Mouse (Mus musculus) ES-E14 (cell line): ENCODE data around the gene Ccdc9. TPM values are rescaled to one million over a fixed set of nuclear protein-coding genes. Genes with fewer than 3 reads are reported as not detected.

Experiments
- DNase-seq: peaks from one replicate; pipeline ENCODE4 v3.0.0-alpha.2; 2013; ENCODE audit warnings: low read depth, low spot score
- H3K27ac ChIP-seq: 2 replicates; pipeline ENCODE4 v1.5.1; 2012; ENCODE audit warnings: low read depth, mild to moderate bottlenecking, low read length, moderate library complexity, mixed read lengths; ENCODE audit not compliant: poor library complexity, insufficient read depth, severe bottlenecking
- H3K36me3 ChIP-seq: 2 replicates; pipeline ENCODE4 v1.6.1; 2012; ENCODE audit warnings: mild to moderate bottlenecking, low read length, moderate library complexity, mixed read lengths; ENCODE audit not compliant: control insufficient read depth, poor library complexity, insufficient read depth, severe bottlenecking
- H3K4me1 ChIP-seq, 2 experiments: fragments of 150-350 bp in 1 of 2; sonication (generic) in 1 of 2; 2 replicates each; pipeline ENCODE4 v1.6.1; 2012; ENCODE audit warnings: low read length in 2 of 2, mild to moderate bottlenecking in 1 of 2, mixed read lengths in 1 of 2; ENCODE audit not compliant: control insufficient read depth in 2 of 2, insufficient read depth in 2 of 2, poor library complexity in 1 of 2
- H3K4me3 ChIP-seq, 2 experiments: fragments of 150-350 bp in 1 of 2; sonication (generic) in 1 of 2; 2 replicates each; pipeline ENCODE4 v1.5.1; 2012; ENCODE audit warnings: low read length in 2 of 2, low read depth in 1 of 2, mild to moderate bottlenecking in 1 of 2, mixed read lengths in 1 of 2; ENCODE audit not compliant: insufficient read depth in 1 of 2, poor library complexity in 1 of 2, severe bottlenecking in 1 of 2
- H3K9ac ChIP-seq: 2 replicates; pipeline ENCODE4 v1.6.1; 2012; ENCODE audit warnings: low read depth, mild to moderate bottlenecking, low read length, mixed read lengths; ENCODE audit not compliant: poor library complexity, insufficient read depth, severe bottlenecking
- H3K9me3 ChIP-seq: fragments of 150-350 bp; sonication (generic); 2 replicates; pipeline ENCODE4 v1.6.1; 2012; ENCODE audit warnings: low read depth, mild to moderate bottlenecking, low read length; ENCODE audit not compliant: control insufficient read depth, insufficient read depth
- CHD2 ChIP-seq: IDR thresholded peaks from 2 replicates; pipeline ENCODE4 v1.6.1; 2014; ENCODE audit warnings: mild to moderate bottlenecking, low read depth, low read length, inconsistent platforms
- HCFC1 ChIP-seq: IDR thresholded peaks from 2 replicates; pipeline ENCODE4 v1.6.1; 2012; ENCODE audit warnings: low read length, inconsistent platforms, borderline replicate concordance; ENCODE audit not compliant: insufficient read depth
- MAFK ChIP-seq: IDR thresholded peaks from 2 replicates; pipeline ENCODE4 v1.6.1; 2014; ENCODE audit warnings: mild to moderate bottlenecking, low read depth, low read length, inconsistent platforms; ENCODE audit not compliant: insufficient read depth
- ZC3H11A ChIP-seq: IDR thresholded peaks from 2 replicates; pipeline ENCODE4 v1.6.1; 2012; ENCODE audit warnings: low read depth, mild to moderate bottlenecking, inconsistent platforms, low read length, borderline replicate concordance
- ZNF384 ChIP-seq: IDR thresholded peaks from 2 replicates; pipeline ENCODE4 v1.6.1; 2012; ENCODE audit warnings: low read depth, low read length, inconsistent platforms
- in situ Hi-C, 2 experiments: fragments of 600-800 bp; cut with MboI; formaldehyde crosslinking; loops; one replicate each; pipeline ENCODE4 v1.15.1; 2025; ENCODE audit warnings: low sequenced_read_pairs in 2 of 2, inconsistent platforms in 1 of 2; ENCODE audit not compliant: unreplicated experiment in 2 of 2
- total RNA-seq: library from RNA; depleted of rRNA; stranded (reverse); fragments of 300-350 nt; gene quantifications from 2 replicates; pipeline ENCODE4 v1.2.3, GENCODE M21; 2012

Ccdc9 gene
- total RNA-seq, 1 experiment, result 53.9 TPM

DNA sequence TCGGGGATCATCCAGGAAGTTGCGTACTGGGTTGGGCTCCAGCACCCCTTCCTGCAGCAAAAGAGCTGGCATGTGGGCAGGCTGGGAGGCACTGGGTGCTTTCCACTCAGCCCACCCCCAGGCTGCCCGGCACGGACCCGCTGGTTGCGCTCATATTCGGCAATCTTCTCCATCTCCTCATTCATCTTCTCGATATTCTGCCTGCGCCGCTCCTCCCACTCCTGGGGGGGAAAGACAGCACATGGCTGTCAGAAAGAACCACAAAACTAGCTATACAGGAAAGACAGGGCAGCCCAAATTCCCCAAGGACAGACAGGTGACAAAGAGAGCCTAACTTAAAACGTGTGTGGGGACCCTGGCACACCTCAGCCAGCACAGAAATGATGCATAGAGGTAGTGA, 5.9 kb downstream of the Ccdc9 start:
- Histone ChIP-seq H3K36me3 (peaks cover 34% of the 10 kb centered on the region), H3K4me1 (peaks cover 0 to 6% of the 10 kb centered on the region in 2 experiments; a peak in 2 of 4 replicates), H3K9ac (0 out of 2 replicates have a peak overlapping the region, but pooled peaks have one; percentile 49), H3K4me3 (peak overlapping the region in 1 of 2 experiments; percentile 27; a peak in 1 of 4 replicates), H3K27ac (no peak overlapping the region), H3K9me3 (no peaks in the 10 kb centered on the region)
- TF ChIP-seq ZC3H11A, result no peak
- no peak for DNase-seq
- in situ Hi-C loops, result no loop called here

DNA sequence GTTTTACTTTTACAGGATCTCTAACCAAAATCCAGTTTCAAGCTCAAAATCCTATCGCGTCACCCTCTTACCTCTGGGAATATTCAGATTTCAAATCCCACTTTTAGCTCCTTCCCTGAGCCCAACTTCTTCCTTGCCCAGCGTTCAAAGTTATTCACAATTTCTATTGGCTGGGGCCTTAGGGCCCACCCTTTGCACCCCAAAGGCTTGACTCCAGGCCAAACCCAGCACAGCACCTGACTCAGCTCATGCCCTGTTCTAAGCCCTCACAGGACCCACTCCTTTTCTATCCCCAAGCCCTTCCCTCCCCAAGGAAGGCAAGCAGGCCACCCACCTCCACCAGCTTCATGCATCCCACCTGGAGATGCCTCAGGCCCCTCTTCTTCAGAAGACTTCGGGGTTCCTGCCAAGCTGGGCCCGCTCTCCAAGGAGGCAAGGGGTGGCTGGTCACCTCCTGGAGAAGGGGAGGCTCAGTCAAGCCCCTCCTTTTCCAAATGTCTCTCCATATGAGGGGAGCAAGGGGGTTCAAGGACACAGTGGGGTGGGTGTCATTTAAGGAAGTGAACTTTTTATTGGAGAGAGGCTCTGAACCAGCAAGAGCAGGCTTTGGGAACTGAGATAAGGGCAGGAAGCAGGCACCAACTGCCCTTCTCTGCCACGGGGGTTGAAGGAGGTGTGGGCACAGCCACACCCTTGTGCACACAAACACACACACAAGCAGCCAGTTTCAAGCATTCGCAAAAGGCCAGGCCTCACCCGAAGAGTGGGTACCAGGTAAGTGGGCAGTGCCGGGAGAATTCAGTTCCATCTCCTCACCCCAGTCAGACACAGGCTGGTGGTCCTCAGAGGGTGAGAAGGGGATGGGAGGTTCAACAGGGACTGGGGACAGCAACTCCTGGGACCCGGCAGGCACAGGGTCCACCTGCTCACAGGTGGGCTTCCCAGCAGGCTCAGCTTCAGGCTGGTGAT, 11.4 kb downstream of the Ccdc9 start:
- Histone ChIP-seq H3K4me3 (no peak overlapping the region; a peak in 1 of 4 replicates), H3K27ac (no peak overlapping the region), H3K36me3 (peaks cover 22% of the 10 kb centered on the region), H3K4me1 (peaks cover 0 to 4% of the 10 kb centered on the region in 2 experiments; a peak in 1 of 4 replicates), H3K9ac (0 out of 2 replicates have a peak overlapping the region, but pooled peaks have one; percentile 9), H3K9me3 (no peaks in the 10 kb centered on the region)
- no peak for DNase-seq
- in situ Hi-C loops, result loop anchor here in 1 of 2 experiments (25.0 kb wide), 1 partner anchor 313 kb away; the partner anchor contains the start of gene Ehd2
- no peak for TF ChIP-seq ZC3H11A
- TF ChIP-seq ZNF384, result no peak

DNA sequence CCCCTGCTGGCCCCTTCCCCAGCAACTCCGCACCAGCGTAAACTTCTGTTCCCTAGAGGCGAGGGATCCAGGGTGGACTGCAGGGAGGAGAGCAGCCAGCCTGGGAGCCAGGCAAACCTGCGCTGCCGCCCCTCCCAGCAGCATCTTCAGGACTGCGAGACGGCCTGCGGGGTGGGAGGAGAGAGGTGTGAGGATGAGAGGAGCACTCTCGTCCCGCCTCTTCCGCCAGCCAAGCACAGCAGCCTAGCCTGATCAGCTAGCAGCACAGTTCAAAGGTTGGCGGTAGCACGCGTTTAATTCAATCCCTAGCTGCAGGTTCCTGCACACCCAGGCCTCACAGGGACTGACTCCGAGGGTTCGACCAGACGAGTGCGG, 12.8 kb downstream of the Ccdc9 start:
- Histone ChIP-seq H3K36me3 (peaks cover 22% of the 10 kb centered on the region), H3K9ac (peak overlapping the region; percentile 76), H3K4me1 (peaks cover 0 to 4% of the 10 kb centered on the region in 2 experiments; a peak in 1 of 4 replicates), H3K4me3 (peak overlapping the region; percentile 82 to 89), H3K9me3 (no peaks in the 10 kb centered on the region), H3K27ac (peak overlapping the region; percentile 71)
- in situ Hi-C loops, result loop anchor here in 1 of 2 experiments (25.0 kb wide), 1 partner anchor 311 kb away; the partner anchor contains the start of gene Ehd2
- 0 out of 2 replicates have a peak, but pooled peaks have one; percentile 12 for TF ChIP-seq HCFC1
- TF ChIP-seq MAFK, result no peak
- peak; percentile 73 for DNase-seq

DNA sequence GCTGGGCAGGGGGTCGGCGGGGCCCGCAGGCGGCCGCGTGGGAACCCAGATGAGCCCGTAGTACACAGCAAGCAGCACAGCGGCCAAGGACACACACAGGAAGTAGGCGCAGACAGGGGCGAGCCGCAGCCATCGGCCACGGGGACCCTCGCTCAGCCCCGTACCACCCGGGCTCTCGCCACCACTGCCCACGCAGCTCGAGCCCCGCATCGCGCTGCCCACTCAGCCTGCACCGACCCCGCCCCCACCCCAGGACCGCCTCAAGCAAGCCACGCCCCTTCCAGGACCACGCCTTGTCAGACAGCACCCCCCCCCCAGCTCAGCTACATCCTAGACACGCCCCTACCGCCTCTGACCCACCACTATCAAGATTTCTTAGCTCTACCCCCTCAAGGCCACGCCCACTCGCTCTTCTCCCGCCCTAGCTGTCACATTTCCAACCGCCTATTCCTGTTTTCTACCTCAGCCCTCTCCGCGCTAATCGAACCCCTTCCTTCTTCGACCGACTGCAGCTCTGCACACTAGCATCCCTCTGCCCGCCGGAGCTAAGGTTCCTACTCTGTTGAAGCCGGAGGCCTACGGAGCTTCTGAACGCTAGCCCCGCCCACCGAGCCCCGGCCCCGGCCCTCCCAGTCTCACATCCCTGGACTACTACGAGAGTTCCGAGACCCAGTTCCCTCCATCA, 13.4 kb downstream of the Ccdc9 start, which contains the start of gene Inafm1:
Inafm1 (minus strand) TSS at position 537 of the 685 bp plus-strand sequence.
- Histone ChIP-seq H3K9me3 (no peaks in the 10 kb centered on the region), H3K4me1 (peaks cover 0 to 4% of the 10 kb centered on the region in 2 experiments; a peak in 1 of 4 replicates), H3K27ac (peak within 1 kb of the TSS; percentile 71), H3K9ac (peak within 1 kb of the TSS; percentile 76), H3K36me3 (peaks cover 20% of the 10 kb centered on the region), H3K4me3 (peak within 1 kb of the TSS; percentile 82 to 89)
- peak; percentile 90 for DNase-seq
- TF ChIP-seq CHD2, result no peak
- TF ChIP-seq MAFK, result no peak
- TF ChIP-seq HCFC1, result peak; percentile 9; the same call in 1 of the 2 replicates
- no peak for TF ChIP-seq ZC3H11A
- no peak for TF ChIP-seq ZNF384
- in situ Hi-C loops, result loop anchor here in 1 of 2 experiments (25.0 kb wide), 1 partner anchor 311 kb away; the partner anchor contains the start of gene Ehd2
